Mouse (Mus musculus): Measurements from ENCODE around the gene Fam117b. TPM values are rescaled to one million over a fixed set of nuclear protein-coding genes. Genes with fewer than 3 reads are reported as not detected.

Gene Fam117b
- polyA plus RNA-seq, 1 experiment = 5.8 TPM

GRCm38 (mm10) chr1:59897147-59897798 is 15.5 kb upstream of the Fam117b start:
- H3K4me3 ChIP-seq (ENCODE audit: insufficient read depth, poor library complexity, severe bottlenecking) = no peak overlapping the region
- H3K36me3 ChIP-seq (ENCODE audit: control insufficient read depth, insufficient read depth) = no peaks in the 10 kb centered on the region
- no peak overlapping the region for H3ac ChIP-seq (ENCODE audit: control insufficient read depth, insufficient read length, low read depth)
- H3K79me3 ChIP-seq (ENCODE audit: low read depth) = no peaks in the 10 kb centered on the region
- H3K27me3 ChIP-seq (ENCODE audit: control insufficient read depth, insufficient read depth, insufficient read length) = no peaks in the 10 kb centered on the region
- TF ChIP-seq CEBPB (IDR thresholded peaks at IDR 0.05; ENCODE audit: low read depth) (no peak), USF1 (IDR thresholded peaks at IDR 0.05; ENCODE audit: low read depth) (no peak), MYOG (IDR thresholded peaks at IDR 0.05; ENCODE audit: control insufficient read depth, extremely low read depth, insufficient read length) (no peak), MAX (IDR thresholded peaks at IDR 0.05) (no peak), FOSL1 (IDR thresholded peaks at IDR 0.05; ENCODE audit: insufficient read depth, low read length, poor library complexity, severe bottlenecking) (no peak), MYOD1 (IDR thresholded peaks at IDR 0.05; ENCODE audit: control insufficient read depth, insufficient read length, low read depth) (no peak), CTCF (IDR thresholded peaks at IDR 0.05; ENCODE audit: control insufficient read depth, insufficient read depth, insufficient read length) (no peak)
- H3K79me2 ChIP-seq (ENCODE audit: control insufficient read depth, insufficient read depth) = no peaks in the 10 kb centered on the region

- no peak for TF ChIP-seq CTCF (IDR thresholded peaks at IDR 0.05; ENCODE audit: control insufficient read depth, insufficient read depth, insufficient read length)
- TF ChIP-seq MYOD1 (IDR thresholded peaks at IDR 0.05; ENCODE audit: control insufficient read depth, insufficient read length, low read depth) = no peak
- no peak for TF ChIP-seq MAX (IDR thresholded peaks at IDR 0.05)
- no peak for TF ChIP-seq USF1 (IDR thresholded peaks at IDR 0.05; ENCODE audit: low read depth)
- TF ChIP-seq CEBPB (IDR thresholded peaks at IDR 0.05; ENCODE audit: low read depth) = no peak
- Histone ChIP-seq H3ac (ENCODE audit: control insufficient read depth, insufficient read length, low read depth) (no peak overlapping the region), H3K4me3 (ENCODE audit: insufficient read depth, poor library complexity, severe bottlenecking) (no peak overlapping the region), H3K79me2 (ENCODE audit: control insufficient read depth, insufficient read depth) (no peaks in the 10 kb centered on the region), H3K79me3 (ENCODE audit: low read depth) (no peaks in the 10 kb centered on the region), H3K27me3 (ENCODE audit: control insufficient read depth, insufficient read depth, insufficient read length) (no peaks in the 10 kb centered on the region), H3K36me3 (ENCODE audit: control insufficient read depth, insufficient read depth) (no peaks in the 10 kb centered on the region)
Measured at GRCm38 (mm10) chr1:59899679-59900078, 13.1 kb upstream of the Fam117b start.

GRCm38 (mm10) chr1:59901082-59901876 is 11.5 kb upstream of the Fam117b start:
- H3K36me3 ChIP-seq (ENCODE audit: control insufficient read depth, insufficient read depth) = no peaks in the 10 kb centered on the region
- H3K27me3 ChIP-seq (ENCODE audit: control insufficient read depth, insufficient read depth, insufficient read length) = no peaks in the 10 kb centered on the region
- H3K4me3 ChIP-seq (ENCODE audit: insufficient read depth, poor library complexity, severe bottlenecking) = no peak overlapping the region
- H3K79me2 ChIP-seq (ENCODE audit: control insufficient read depth, insufficient read depth) = no peaks in the 10 kb centered on the region
- no peak overlapping the region for H3ac ChIP-seq (ENCODE audit: control insufficient read depth, insufficient read length, low read depth)
- TF ChIP-seq FOSL1 (IDR thresholded peaks at IDR 0.05; ENCODE audit: insufficient read depth, low read length, poor library complexity, severe bottlenecking) (no peak), CTCF (IDR thresholded peaks at IDR 0.05; ENCODE audit: control insufficient read depth, insufficient read depth, insufficient read length) (no peak), MYOD1 (IDR thresholded peaks at IDR 0.05; ENCODE audit: control insufficient read depth, insufficient read length, low read depth) (no peak), USF1 (IDR thresholded peaks at IDR 0.05; ENCODE audit: low read depth) (no peak), CEBPB (IDR thresholded peaks at IDR 0.05; ENCODE audit: low read depth) (no peak), MYOG (IDR thresholded peaks at IDR 0.05; ENCODE audit: control insufficient read depth, extremely low read depth, insufficient read length) (no peak), MAX (IDR thresholded peaks at IDR 0.05) (no peak)
- no peaks in the 10 kb centered on the region for H3K79me3 ChIP-seq (ENCODE audit: low read depth)

- TF ChIP-seq FOSL1 (IDR thresholded peaks at IDR 0.05; ENCODE audit: insufficient read depth, low read length, poor library complexity, severe bottlenecking) = no peak
- no peak for TF ChIP-seq CEBPB (IDR thresholded peaks at IDR 0.05; ENCODE audit: low read depth)
- Histone ChIP-seq H3ac (ENCODE audit: control insufficient read depth, insufficient read length, low read depth) (no peak overlapping the region), H3K79me3 (ENCODE audit: low read depth) (no peaks in the 10 kb centered on the region), H3K79me2 (ENCODE audit: control insufficient read depth, insufficient read depth) (no peaks in the 10 kb centered on the region), H3K36me3 (ENCODE audit: control insufficient read depth, insufficient read depth) (no peaks in the 10 kb centered on the region), H3K27me3 (ENCODE audit: control insufficient read depth, insufficient read depth, insufficient read length) (no peaks in the 10 kb centered on the region), H3K4me3 (ENCODE audit: insufficient read depth, poor library complexity, severe bottlenecking) (no peak overlapping the region)
Measured at GRCm38 (mm10) chr1:59902634-59903033, 10.2 kb upstream of the Fam117b start.

- H3K79me2 ChIP-seq (ENCODE audit: control insufficient read depth, insufficient read depth) = no peaks in the 10 kb centered on the region
- no peaks in the 10 kb centered on the region for H3K36me3 ChIP-seq (ENCODE audit: control insufficient read depth, insufficient read depth)
- H3K4me3 ChIP-seq (ENCODE audit: insufficient read depth, poor library complexity, severe bottlenecking) = no peak overlapping the region
- H3K79me3 ChIP-seq (ENCODE audit: low read depth) = no peaks in the 10 kb centered on the region
- no peaks in the 10 kb centered on the region for H3K27me3 ChIP-seq (ENCODE audit: control insufficient read depth, insufficient read depth, insufficient read length)
- no peak overlapping the region for H3ac ChIP-seq (ENCODE audit: control insufficient read depth, insufficient read length, low read depth)
- TF ChIP-seq MYOD1 (IDR thresholded peaks at IDR 0.05; ENCODE audit: control insufficient read depth, insufficient read length, low read depth) (no peak), CTCF (IDR thresholded peaks at IDR 0.05; ENCODE audit: control insufficient read depth, insufficient read depth, insufficient read length) (no peak), CEBPB (IDR thresholded peaks at IDR 0.05; ENCODE audit: low read depth) (no peak), MYOG (IDR thresholded peaks at IDR 0.05; ENCODE audit: control insufficient read depth, extremely low read depth, insufficient read length) (no peak), FOSL1 (IDR thresholded peaks at IDR 0.05; ENCODE audit: insufficient read depth, low read length, poor library complexity, severe bottlenecking) (no peak), USF1 (IDR thresholded peaks at IDR 0.05; ENCODE audit: low read depth) (no peak), MAX (IDR thresholded peaks at IDR 0.05) (no peak)
Measured at GRCm38 (mm10) chr1:59904630-59905295, 8.0 kb upstream of the Fam117b start.

Data from C2C12 (cell line).